Mouse (Mus musculus) bone marrow macrophage, adult 2 months (primary cell): ENCODE measurements at regions not wholly inside any gene's neighbourhood (a gene's known extent, or its start where the extent isn't known, plus 50 kb on each side); places are given as distances from the start of the nearest gene placed in this dataset.

ENCODE experiments used
- CTCF ChIP-seq: IDR thresholded peaks from 2 replicates; pipeline ENCODE4 v1.5.1; 2012; ENCODE audit warnings: low read depth, mild to moderate bottlenecking, low read length, moderate library complexity
- POLR2A ChIP-seq: IDR thresholded peaks from 2 replicates; pipeline ENCODE4 v1.6.1; 2012; ENCODE audit warnings: mild to moderate bottlenecking, low read depth, low read length, borderline replicate concordance

- TF ChIP-seq POLR2A (no peak), CTCF (no peak)
Observed at GRCm38 (mm10) chr16:24211588-24211987, 181.7 kb upstream of the Lpp start.
